In genomic region chr9:88482230-88482828, GRCm38 (mm10) we compare ENCODE assay signal across 8 mouse cellular contexts. TPM values are rescaled to one million over a fixed set of nuclear protein-coding genes. Genes with fewer than 3 reads are reported as not detected.
A peak's percentile ranks its signal among the peaks of the same experiment; 100 is the strongest.
DNase-seq lines count a peak whose midpoint lies in the region; ATAC-seq and TF ChIP-seq lines count a peak whose summit lies in the region.
"Not testable (repeated sequence)": the region's sequence is repeated elsewhere in the genome, so short reads cannot be mapped to it uniquely, and the experiment has no call there.

TSS of gene Syncrip (minus strand) at chr9:88482574.

- H3K27ac ChIP-seq in heart, embryonic 11.5 days (ENCODE audit: low read depth, low read length): peak within 1 kb of the TSS; percentile 99
- H3K27ac ChIP-seq in kidney, embryonic 16.5 days (ENCODE audit: low read length): peak within 1 kb of the TSS; percentile 99
- peak within 1 kb of the TSS; percentile 97 for H3K27ac ChIP-seq in liver, adult 2 months (replicated peaks; ENCODE audit: insufficient read depth, low read depth, low read length)

- TF ChIP-seq POLR2A in liver, adult 2 months (IDR thresholded peaks at IDR 0.05; ENCODE audit: extremely low read depth, insufficient read depth, low read length): peak; percentile 78
- peak; percentile 59 for TF ChIP-seq POLR2A in myocyte (IDR thresholded peaks at IDR 0.05; ENCODE audit: insufficient read length, low read depth)

- peaks cover 12% of the 10 kb centered on the region for H3K4me1 ChIP-seq in heart, embryonic 11.5 days (ENCODE audit: control insufficient read depth, insufficient read depth, low read length)
- H3K4me1 ChIP-seq in kidney, embryonic 16.5 days (ENCODE audit: insufficient read depth, low read length): peaks cover 18% of the 10 kb centered on the region
- H3K4me1 ChIP-seq in liver, adult 2 months (ENCODE audit: control insufficient read depth, insufficient read depth, low read length): not testable (repeated sequence)

- peak within 1 kb of the TSS; percentile 97 for H3ac ChIP-seq in myocyte (ENCODE audit: control insufficient read depth, insufficient read length)

- peak; percentile 86 for ATAC-seq in erythroblast, adult 5-6 weeks (replicated peaks; ENCODE audit: low FRiP score, poor library complexity, severe bottlenecking)
- ATAC-seq in heart, embryonic 11.5 days (replicated peaks; ENCODE audit: insufficient number of reproducible peaks, low FRiP score, low TSS enrichment): peak; percentile 95
- ATAC-seq in kidney, embryonic 16.5 days (ENCODE audit: low FRiP score, low TSS enrichment): peak; percentile 97

- H3K4me3 ChIP-seq in heart, embryonic 11.5 days (ENCODE audit: low read depth, low read length): peak within 1 kb of the TSS; percentile 99
- peak within 1 kb of the TSS; percentile 84 for H3K4me3 ChIP-seq in kidney, embryonic 16.5 days (ENCODE audit: low read length)
- peak within 1 kb of the TSS; percentile 89 for H3K4me3 ChIP-seq in liver, adult 2 months (ENCODE audit: insufficient read depth, low read depth, low read length)
- peak within 1 kb of the TSS; percentile 80 for H3K4me3 ChIP-seq in myocyte

- H3K36me3 ChIP-seq in heart, embryonic 11.5 days (ENCODE audit: control insufficient read depth, insufficient read depth, low read length); kidney, embryonic 16.5 days (ENCODE audit: insufficient read depth, low read length); liver, adult 2 months (ENCODE audit: control insufficient read depth, insufficient read depth, low read length); splenic B cell, adult 2 months (ENCODE audit: control insufficient read depth, insufficient read depth, low read length, poor library complexity, severe bottlenecking): not testable (repeated sequence)
- H3K36me3 ChIP-seq in myocyte (ENCODE audit: control insufficient read depth, insufficient read depth): peaks cover 22% of the 10 kb centered on the region

- H3K79me2 ChIP-seq in liver, adult 2 months (ENCODE audit: control insufficient read depth, insufficient read depth, low read length): peaks cover 11% of the 10 kb centered on the region
- peaks cover 41% of the 10 kb centered on the region for H3K79me2 ChIP-seq in myocyte (ENCODE audit: control insufficient read depth, insufficient read depth)

- H3K9me3 ChIP-seq in heart, embryonic 11.5 days (replicated peaks; ENCODE audit: control insufficient read depth, low read length); kidney, embryonic 16.5 days (ENCODE audit: low read length): not testable (repeated sequence)

- not testable (repeated sequence) for H3K27me3 ChIP-seq in heart, embryonic 11.5 days (ENCODE audit: control insufficient read depth, insufficient read depth, low read length); kidney, embryonic 16.5 days (ENCODE audit: insufficient read depth, low read length); liver, adult 2 months (ENCODE audit: control insufficient read depth, insufficient read depth, low read length); myocyte (ENCODE audit: control insufficient read depth, insufficient read depth, insufficient read length); splenic B cell, adult 2 months (ENCODE audit: control insufficient read depth, insufficient read depth, low read length, poor library complexity, severe bottlenecking)

- DNase-seq in B cell, adult 2 months: peak; percentile 92 to 93
- DNase-seq in brain, adult 2 months (ENCODE audit: low read depth, low spot score): peak; percentile 97
- DNase-seq in liver, adult 2 months (ENCODE audit: extremely low read depth, low read depth, low spot score): peak; percentile 81
- DNase-seq in splenic B cell, adult 2 months (ENCODE audit: low read depth, low spot score): peak; percentile 96

- H3K9ac ChIP-seq in heart, embryonic 11.5 days (ENCODE audit: low read depth, low read length): peak within 1 kb of the TSS; percentile 99
- peak within 1 kb of the TSS; percentile 99 for H3K9ac ChIP-seq in kidney, embryonic 16.5 days (replicated peaks; ENCODE audit: low read length)
- H3K9ac ChIP-seq in liver, adult 2 months (ENCODE audit: low read depth, low read length): peak within 1 kb of the TSS; percentile 99

- H3K4me2 ChIP-seq in heart, embryonic 11.5 days: peak within 1 kb of the TSS; percentile 90
- peak within 1 kb of the TSS; percentile 65 for H3K4me2 ChIP-seq in kidney, embryonic 16.5 days (replicated peaks; ENCODE audit: low read depth, low read length)
- H3K4me2 ChIP-seq in myocyte (ENCODE audit: low read depth): peak within 1 kb of the TSS; percentile 81

- WGBS in heart, embryonic 11.5 days (ENCODE audit: insufficient replicate concordance): under 1% methylated on average over 46 of the region's 68 CpGs
- 1% methylated on average over 35 of the region's 68 CpGs for WGBS in kidney, embryonic 16.5 days
- WGBS in liver, adult 2 months: under 1% methylated on average over 39 of the region's 68 CpGs

- TF ChIP-seq CTCF in liver, adult 2 months (IDR thresholded peaks at IDR 0.05; ENCODE audit: low read depth, low read length): not testable (repeated sequence)

TF ChIP-seq in myocyte, 11 proteins besides CTCF, POLR2A, EP300 and RAD21:
- TF ChIP-seq E2F4 (IDR thresholded peaks at IDR 0.05; ENCODE audit: insufficient read depth): peak; percentile 5
- TF ChIP-seq POLR2AphosphoS2 (IDR thresholded peaks at IDR 0.05; ENCODE audit: insufficient read length, low read depth): peak; percentile 20
TF ChIP-seq in myocyte: peak in this region for 2; not testable (repeated sequence) for 9.

RNA-seq across cellular contexts. Expression of gene Syncrip, which starts in this region (rescaled TPM):
- 50.6 and 51.7 TPM in 2 replicates for total RNA-seq in erythroblast, adult 5-6 weeks (2015; ENCODE audit: low replicate concordance)
- 36.5 and 38.8 TPM in 2 replicates for total RNA-seq in erythroblast, adult 5-6 weeks (2017; ENCODE audit: low replicate concordance)
- 65.3 and 70.1 TPM in 2 replicates for polyA plus RNA-seq in heart, embryonic 11.5 days (2014; fragmentation: Nextera tagmentation; extraction: Ambion mirVana)
- polyA plus RNA-seq in kidney, embryonic 16.5 days (2015; fragmentation: Nextera tagmentation; extraction: Ambion mirVana): 91.9 and 99.8 TPM in 2 replicates
- 21.0 and 21.3 TPM in 2 replicates for total RNA-seq in liver, adult 2 months (2014; rRNA removed)
- 2.1 and 2.3 TPM in 2 replicates for polyA plus RNA-seq in liver, adult 2 months (2012; rRNA removed)
- polyA plus RNA-seq in myocyte (2012; fragmentation: generic; extraction: Trizol): 41.8 TPM

Comparison
In these comparisons a context has a peak if more than half of its experiments do, and no peak if none do; other contexts are left out.
1. Peak in every context shown above with its lines: DNase-seq, ATAC-seq, H3K4me3 ChIP-seq and H3K27ac ChIP-seq.
2. RNA of gene Syncrip (polyA plus RNA-seq): 91.9 to 99.8 TPM in kidney, embryonic 16.5 days, 65.3 to 70.1 TPM in heart, embryonic 11.5 days and 41.8 TPM in myocyte (single experiment); 2.1 to 2.3 TPM in liver, adult 2 months; every median in the first group is over 10 times any median in the second.